Mouse (Mus musculus) layer of hippocampus, adult 18-20 months (tissue): ENCODE measurements at regions not wholly inside any gene's neighbourhood (a gene's known extent, or its start where the extent isn't known, plus 50 kb on each side); places are given as distances from the start of the nearest gene placed in this dataset.

Experiments
- DNase-seq, 2 experiments: peaks; one replicate each; pipeline ENCODE4 v3.0.0; 2022; ENCODE audit warnings: low spot score in 2 of 2

DNA sequence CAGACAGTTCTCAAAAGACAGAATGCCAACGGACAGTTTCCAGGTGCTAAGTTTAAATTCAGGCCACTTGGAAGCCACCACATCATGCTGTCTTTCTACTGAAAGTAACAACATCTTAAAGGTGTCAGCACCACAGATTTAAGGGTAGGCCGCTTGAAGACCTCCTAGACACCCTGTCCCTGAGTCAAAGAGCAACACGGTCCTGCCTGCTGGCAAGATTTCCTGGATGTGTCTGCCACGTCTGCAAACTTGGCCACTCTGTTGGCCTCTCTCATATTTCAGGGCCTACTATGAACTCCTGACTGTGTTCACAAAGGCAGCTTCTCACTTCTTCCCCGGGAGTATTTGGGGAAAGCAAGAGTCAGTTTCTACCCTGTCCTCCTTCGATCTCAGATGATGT is 194.7 kb upstream of the Esrrg start:
- no peak for DNase-seq

DNA sequence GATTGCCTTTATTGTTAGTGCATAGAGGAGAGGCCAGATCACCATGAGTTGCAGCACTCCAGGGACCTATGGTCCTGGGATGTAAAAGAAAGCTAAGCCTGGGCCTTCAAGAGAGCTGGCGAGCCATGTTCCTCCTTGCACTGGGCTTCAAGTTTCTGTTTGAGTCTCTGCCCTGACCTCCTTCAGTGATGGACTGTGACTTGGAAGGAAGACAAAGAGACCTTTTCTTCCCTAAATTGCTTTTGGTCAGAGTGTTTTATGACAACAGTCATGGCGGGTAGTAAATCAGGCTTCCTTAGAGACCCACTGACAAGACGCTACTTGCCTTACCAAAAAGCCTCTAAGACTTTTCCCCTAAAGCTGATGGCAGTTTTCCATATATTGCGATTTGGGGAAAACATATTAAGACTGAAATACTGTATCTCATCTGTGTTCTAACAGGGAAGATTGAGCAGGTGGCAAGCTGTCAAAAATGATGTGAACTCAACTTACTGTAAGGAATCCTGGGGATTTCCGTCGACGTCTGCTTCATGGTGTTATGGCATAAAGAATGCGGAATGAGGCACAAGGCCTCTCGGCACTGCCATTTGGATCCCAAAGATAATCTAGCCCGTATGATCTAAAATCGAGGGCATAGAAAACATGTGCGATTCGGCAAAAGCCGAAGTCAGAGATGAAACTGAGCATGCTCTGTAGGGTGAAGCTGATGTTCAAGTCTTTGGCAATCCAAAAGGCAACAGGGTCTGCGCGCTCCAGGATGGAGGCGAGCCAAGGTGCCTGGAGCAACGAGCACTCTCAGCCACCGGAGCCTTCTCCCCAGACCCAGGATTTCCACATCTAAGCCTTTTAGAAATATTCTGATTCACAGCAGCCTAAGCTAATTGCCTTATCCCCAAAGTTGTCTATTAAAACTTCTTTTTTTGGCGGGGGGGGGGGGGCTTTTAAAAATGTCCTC is 190.1 kb upstream of the Esrrg start:
- no peak for DNase-seq

DNA sequence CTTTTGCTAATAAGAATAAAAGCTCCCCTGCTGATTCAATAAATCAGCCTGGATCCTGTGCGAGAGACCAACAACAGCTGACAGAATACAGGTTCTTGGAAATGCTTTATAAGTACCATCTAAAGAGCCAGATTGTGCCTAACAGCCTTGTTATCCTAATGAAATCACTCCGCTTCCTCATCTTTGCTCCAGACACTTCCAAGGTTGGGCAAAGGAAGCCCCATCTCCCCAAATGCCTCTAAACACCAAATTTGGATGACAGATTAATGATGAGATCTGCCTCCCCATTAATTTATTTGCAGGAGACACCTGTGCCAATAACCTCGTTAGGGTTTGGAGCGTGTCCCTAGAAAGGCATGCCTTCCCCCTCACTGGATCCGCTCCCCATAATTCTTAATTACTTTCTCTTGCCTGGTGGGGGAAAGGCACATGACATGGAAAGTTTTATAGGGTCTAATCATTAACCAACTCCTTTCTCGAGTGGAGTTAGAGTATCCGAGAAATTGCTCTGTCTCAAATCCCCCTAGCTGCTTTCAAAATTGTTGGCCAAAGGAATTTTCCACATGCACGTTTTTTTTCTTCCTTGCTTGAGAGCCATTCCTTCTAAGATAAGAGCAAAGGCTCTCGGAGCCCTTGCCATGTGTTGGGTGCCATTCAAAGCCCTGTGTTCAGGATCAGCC is 179.9 kb upstream of the Esrrg start:
- DNase-seq: no peak

DNA sequence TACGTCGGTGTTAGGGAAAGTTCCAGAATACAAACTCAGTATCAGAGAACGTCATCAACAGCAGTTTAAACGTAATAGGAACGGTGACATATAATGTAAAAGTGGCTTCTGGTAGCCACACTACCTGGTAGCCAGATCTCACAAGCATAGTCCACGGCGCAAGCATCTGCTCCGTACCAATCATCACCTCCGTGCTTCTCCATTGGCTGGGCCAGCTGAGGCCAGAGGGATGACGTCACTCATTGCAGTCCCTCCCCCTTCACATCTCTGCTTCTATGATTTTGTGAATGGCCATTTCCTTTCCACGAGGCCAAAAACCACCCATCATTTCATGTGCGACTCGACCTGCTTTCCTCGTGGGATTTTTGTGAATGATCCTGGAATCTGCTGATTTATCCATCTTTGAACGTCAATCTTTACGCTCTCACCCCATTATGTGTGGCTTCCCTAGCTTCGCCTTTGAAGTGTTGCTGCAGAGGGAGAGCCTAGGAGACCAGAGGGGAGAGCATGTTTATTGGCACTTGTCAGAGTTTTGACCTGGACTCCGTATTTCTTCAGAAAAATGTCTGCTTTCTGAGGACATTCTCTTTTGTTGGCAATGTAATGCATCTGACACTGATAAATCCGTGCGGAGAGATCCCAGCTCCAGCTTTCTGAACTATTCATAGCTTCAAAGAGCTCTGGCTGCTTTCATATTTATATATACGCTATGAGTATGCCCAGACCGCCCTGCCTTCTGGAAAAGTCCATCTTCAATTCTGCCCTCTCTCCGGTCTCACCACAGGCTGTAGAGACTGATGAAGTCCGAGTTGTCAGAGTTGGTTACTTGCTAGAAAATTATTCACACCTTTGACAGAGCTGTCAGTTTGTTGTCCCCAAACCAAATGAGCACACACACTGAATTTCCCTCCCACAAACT is 174.6 kb upstream of the Esrrg start:
- no peak for DNase-seq

DNA sequence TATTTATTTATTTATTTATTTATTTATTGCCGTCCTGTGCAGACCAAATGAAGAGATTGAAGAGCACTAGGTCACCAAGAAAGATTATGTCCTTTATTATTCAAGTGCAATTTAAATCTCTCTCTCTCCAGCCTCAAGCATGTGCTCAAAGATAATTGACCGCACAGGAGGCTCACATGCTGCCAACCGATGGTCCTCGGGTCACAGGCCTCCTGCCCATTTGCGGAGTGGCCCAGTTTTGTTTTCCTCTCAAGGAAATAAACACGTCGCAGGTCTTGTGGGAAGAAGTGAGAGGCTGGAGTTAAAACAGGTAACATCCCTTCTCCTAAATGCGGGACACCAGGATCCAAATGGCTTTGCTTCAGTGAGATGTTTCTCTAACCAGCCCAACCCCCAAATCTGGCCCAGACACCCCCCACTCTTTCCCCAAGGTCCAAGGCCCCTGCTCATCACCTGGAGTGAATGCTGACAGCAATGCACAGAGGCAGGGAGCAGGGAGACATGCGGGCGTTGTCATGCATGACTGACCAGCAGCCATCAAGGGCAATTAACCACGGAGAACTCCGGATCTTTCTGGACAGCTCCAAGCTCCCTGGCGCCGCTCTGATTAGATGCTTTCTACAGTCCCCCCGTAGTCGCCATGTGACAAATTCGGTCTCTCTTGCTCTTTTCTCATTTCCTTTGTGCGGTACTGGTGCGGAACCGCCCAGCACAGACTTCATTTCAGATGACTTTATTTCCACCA is 169.2 kb upstream of the Esrrg start:
- DNase-seq: no peak

DNA sequence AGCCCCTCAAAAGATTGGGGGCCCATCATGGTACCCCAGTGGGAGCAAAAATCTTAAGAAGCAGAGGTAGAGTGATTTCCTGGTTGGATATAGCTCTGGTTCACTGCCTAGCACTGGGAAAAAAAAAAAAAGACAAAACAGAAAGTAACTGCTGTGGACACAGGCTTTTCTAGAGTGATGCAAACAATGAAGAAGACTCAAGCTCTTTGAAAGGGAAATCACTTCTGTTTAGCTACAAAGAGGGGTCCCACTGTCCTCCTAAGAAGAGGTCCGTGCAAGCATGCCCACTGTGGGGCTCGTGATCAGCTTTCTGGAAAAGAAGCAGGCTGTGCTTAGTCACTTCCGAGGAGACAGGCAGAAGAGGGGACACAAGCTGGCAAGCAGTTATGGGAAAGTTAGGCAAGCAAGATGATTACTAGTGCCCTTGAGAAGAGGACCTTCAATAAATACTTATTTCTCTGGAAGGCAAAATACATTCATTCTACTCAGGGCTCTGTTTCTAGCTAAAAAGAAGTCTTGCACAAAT is 166.9 kb upstream of the Esrrg start:
- DNase-seq: no peak

DNA sequence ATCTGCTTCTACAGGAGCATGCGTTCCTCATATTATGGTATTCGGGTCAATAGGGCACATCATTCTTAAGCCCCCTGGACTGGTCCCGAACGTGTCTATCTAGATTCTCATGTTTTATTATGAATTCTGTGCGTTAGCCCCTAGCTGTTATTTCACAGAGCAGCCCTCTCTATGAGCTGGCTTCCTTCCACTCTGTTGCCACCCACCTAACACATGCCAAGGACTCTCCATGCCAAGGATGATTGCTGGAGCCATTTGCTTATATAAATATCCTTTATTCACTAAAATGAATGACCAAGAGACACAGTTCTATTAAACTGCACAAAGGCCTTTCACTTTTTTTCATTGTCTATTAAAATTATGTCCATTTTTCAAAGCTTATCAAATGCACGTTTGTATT is 162.1 kb upstream of the Esrrg start:
- peak; percentile 39 to 70 for DNase-seq

DNA sequence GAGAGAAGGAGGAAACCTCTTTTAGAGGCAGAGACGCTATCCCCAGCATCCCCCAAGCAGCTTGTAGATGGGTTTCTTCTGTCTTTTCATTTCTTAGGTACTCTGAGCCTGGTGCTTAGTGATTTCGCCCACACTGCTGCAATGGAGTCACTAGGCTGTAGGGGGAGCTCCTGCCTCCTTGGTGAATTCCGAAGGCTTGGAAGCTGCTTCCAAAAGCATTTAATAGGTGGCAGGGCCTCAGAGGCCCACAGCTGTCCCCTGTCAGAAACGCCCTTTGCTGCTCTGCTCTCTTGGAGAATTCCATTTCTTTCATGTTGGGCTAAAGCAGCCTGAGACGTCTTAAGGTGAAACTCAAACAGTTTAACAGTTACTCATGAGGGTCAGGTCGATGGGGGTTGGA is 160.4 kb upstream of the Esrrg start:
- DNase-seq: peak; percentile 48 to 85

DNA sequence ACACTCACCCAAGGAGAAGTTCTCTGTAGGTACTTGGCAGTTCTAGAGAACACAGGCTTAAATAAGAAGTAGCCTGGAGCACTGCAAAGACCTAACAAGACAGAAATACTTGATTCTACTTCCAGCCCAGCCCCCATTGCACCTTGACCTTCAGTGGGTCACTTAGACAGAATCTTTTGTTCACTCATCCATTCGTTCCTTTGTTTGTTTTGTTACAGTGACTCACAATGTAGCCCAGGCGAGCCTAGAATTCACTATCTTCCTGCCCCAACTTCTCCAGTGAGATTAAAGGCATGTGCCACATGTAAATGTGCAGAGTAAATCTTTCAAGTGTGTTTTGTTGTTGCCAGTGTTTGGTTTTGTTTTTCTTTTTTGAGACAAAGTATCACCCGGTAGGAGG is 158.5 kb upstream of the Esrrg start:
- DNase-seq: no peak

DNA sequence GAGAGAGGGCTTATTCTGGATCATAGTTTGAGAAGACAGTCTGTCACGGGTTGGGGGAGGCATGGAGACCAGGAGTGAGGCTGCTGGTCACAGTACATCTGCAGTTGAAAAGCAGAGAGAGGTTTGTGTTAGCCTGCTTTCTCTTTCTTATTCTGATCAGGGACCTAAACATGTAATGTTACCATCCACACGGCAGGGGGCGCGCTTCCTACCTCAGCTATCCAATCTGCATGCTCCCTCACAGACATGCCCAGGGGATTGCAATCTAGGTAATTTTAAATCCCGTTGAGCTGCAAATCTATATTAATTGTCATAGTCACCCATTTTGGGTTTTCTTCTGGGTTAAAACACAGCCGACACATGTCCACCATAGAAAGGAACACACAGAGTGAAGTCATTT is 156.4 kb upstream of the Esrrg start:
- peak in 1 of 2 experiments; percentile 28 for DNase-seq

DNA sequence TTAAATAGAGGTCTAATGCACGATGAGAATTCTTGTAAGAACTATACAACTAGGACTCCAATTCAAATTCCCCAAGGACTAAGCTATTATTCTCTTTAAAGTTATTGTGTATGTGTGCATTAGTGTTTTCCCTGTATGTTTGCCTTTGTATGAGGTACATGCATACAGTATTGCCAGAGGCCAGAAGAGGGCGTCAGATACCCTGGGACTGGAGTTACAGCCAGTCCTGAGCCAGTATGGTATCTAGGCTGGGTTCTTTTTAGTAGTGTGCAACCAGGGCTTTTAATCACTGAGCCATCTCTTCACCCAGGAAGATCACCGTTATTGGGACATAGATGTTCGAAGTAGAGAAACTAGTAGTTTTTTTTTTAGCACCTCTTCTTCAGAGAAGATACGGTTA is 154.2 kb upstream of the Esrrg start:
- DNase-seq: no peak

DNA sequence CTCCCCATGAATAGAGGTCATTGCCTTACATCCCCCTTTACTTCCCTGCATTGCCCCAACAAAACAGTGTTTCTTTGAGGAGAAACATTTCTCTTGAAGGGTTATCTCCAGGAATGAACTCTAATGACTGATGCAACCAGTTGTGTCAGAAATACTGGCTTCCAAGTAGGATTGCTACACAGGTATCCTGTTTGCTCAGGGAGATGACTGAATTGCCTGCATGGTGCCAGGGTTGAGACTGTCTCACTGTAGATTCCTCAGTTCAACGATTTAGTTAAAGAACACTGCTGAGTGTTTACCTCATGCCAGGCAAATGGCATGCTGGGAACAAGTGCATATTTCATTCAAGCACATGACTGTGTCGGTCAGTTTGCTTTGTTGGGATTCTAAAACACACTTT is 123.8 kb upstream of the Esrrg start:
- no peak for DNase-seq

DNA sequence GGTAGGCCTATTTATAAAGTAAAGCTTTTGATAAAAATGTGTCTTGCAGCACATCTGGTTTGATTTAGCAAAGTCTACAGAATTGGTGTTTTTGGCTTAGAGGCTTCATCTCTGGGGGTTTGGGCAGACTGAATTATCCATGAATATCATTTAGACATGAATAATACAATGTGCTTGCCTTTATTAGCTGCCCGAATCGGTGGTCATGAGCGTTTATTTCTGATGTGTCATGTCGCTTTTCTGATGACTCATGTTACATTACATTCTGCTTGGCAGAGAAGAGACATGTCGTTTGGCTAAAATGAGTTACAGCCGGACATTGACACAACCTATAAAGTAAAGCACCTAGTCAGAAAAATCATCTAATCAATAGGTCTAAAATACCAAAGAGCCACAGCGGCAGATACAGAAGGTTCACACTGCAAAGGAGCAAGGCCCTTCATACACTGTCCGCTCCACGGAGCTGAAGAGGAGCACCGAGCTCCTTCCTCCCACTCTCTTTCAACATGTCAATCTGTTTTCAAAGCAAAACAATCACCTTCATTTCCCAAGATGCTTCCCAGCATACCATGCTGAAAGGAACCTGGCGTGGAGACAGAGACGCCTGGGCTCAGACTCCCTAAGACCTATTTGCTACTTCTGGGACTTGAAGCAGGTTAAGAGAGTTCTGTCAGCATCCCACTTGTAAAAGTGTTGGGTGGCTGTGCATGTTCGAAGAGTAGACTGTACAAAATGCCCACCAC is 120.5 kb upstream of the Esrrg start:
- DNase-seq: no peak

DNA sequence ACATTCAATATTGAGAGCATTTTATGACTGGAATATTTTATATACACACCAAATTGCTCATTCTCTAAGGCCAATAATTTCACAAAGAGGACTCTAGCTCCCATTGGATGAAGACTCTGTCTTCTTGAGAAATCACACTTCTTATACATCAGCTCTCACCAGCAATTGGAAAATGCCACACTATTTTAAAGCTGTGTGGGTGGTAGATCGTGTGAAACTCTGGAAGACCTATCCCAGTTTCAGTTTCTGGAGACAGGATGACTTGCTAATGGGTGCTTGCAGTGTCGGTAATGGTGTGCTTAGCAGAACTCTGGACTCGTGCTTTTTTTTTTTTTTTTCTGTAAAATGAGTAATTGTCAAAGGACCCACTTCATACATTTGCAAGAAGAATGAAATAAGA is 119.1 kb upstream of the Esrrg start:
- no peak for DNase-seq

DNA sequence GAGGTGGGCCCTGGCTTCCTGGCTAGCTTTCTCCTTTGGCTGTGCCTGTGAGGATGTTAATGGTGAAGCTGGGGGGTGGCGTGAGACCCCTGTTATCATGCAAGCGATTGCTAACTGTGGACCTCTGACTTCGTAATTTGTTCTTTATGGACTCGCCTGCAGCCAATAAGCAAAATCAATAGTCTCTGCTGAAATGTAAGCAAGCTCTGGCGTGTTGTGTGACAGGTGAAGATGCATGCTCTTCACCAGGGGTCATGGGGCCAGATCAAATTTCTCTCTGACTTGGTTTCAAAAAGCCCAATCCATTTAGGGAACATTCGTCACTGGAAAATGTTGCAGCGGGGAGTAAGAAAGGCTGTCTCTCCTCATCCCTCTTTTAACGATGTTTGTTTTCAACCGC is 103.2 kb upstream of the Esrrg start:
- no peak for DNase-seq

DNA sequence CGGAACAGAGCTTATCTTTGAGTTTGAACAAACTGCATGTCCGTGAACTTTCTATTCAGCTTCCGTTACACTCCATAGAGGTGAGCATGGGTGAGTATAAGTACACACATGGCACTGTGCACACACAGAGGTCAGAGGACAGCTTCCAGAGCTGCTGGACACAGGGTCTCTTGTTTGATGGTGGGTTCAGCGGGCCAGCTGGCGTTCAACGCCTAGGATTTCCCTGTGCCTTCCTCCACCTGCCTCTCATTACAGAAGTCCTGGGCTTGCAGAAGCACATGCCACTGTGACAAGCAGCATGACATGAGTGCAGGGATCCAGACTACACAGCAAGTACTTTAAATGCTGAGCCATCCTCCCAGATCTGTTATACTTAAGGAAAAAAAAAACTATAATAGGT is 101.4 kb upstream of the Esrrg start:
- DNase-seq: no peak

DNA sequence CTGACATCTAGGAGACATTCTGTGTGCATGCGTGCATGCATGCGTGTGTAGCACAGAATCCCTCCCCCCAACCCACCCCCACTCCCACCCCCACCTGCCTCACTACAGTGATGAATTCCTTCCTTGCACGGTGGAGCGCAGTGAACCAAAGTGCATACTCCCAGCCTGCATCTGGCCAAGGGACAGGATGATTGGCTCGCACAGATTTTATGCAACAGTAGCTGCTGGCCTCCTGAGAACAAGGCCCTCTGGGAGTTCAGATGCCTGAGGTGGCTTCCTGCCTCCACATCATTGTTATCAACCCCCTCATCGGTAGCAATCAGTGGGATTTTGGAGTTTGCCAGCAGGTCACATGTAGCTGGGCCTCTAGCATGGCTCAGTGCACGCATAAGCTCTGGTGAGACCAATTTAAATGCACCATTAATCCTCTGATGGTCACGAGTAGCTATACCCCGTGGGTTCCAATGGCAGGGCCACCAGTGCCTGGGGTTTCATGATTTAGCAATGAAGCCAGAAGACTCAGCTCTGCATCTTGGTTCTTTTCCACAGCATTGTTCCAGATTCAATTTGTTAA is 77.2 kb upstream of the Esrrg start:
- no peak for DNase-seq

DNA sequence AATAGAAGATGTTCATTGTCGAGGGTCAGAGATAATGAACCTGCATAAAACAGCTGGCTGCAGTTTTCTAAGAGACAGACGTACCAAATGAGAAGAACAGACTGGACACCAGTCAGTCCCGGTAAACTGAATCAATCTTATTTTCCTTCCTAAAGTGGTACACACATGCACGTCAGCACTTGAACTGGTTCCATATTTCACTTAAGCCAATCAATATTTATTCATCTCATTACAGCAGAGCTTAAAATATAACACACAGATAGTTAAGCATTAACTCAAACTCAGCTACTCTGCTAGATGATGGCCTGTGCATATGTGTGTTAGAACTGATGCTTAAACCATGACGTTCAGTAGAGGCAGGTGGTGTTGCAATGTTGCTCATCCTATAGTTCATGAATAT is 72.3 kb upstream of the Esrrg start:
- DNase-seq: no peak

DNA sequence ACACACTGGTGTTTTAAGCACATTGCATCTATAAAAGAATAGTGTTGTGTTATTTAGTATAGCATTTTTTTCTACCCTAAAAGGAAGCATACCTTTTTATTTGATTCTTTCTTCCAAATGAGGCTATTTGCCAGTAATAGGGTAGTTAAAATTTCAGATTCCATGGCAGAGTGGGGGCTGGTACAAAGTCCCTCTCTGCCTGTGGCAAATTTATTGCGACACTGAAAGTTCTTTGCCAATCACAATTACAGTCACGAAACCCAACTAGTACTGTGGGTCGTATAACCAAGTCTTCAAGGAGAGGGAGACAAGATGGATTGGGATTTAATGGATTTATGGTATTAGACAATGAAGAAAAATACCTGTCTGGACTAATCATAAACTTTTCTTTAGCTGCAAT is 51.9 kb upstream of the Esrrg start:
- DNase-seq: no peak
